Mouse (Mus musculus) urinary bladder, adult 2 months (tissue): ENCODE results near the gene Pagr1b. TPM values are rescaled to one million over a fixed set of nuclear protein-coding genes. Genes with fewer than 3 reads are reported as not detected.

Experiments used
- DNase-seq: peaks from one replicate; pipeline ENCODE4 v3.0.0; 2022; ENCODE audit warnings: low spot score
- polyA plus RNA-seq: library from polyadenylated mRNA; depleted of rRNA; stranded (reverse); fragments of >200 nt; gene quantifications from 2 replicates; pipeline ENCODE4 v1.2.3, GENCODE M21; 2012

Pagr1b gene
- polyA plus RNA-seq, 1 experiment = 3.2 TPM

GRCm38 (mm10) chr7:127020031-127020430, 3.7 kb upstream of the Pagr1b start:
- no peak for DNase-seq

DNA sequence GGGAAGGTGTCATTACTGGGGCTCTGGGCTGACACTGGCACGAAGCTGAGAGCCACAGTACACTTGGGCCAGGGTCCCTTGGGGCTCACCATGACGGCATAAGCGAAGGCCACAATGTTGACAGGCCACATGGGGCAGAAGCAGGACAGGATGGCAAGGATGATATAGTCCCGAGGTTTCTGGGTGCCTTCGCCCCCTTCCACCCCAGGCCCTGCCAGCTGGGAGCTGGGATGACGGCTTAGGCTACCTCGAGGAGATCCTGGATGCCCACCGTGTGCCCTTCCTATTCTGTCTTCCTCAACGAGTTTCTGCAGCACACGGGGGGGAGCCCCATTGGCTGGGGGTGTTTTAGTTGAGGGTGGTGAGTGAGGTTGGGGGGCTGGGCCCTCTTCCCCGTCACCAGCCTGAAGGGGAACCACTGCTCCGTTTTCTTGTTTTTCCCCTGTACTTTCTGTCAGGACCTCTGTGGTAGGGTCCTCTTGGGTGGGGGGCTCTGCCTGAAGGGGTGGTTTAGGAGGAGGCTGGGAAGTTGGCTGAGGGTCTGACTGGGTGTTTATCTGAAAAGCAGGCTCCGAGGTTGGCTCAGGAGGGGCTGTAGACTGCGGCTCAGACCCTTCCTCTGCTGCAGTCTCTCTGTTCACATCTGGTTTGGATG, 3.1 kb upstream of the Pagr1b start:
- no peak for DNase-seq

- DNase-seq = no peak
Measured at GRCm38 (mm10) chr7:127018416-127019305, 2.4 kb upstream of the Pagr1b start.

- no peak for DNase-seq
Measured at GRCm38 (mm10) chr7:127017950-127018345, 1.7 kb upstream of the Pagr1b start.

DNA sequence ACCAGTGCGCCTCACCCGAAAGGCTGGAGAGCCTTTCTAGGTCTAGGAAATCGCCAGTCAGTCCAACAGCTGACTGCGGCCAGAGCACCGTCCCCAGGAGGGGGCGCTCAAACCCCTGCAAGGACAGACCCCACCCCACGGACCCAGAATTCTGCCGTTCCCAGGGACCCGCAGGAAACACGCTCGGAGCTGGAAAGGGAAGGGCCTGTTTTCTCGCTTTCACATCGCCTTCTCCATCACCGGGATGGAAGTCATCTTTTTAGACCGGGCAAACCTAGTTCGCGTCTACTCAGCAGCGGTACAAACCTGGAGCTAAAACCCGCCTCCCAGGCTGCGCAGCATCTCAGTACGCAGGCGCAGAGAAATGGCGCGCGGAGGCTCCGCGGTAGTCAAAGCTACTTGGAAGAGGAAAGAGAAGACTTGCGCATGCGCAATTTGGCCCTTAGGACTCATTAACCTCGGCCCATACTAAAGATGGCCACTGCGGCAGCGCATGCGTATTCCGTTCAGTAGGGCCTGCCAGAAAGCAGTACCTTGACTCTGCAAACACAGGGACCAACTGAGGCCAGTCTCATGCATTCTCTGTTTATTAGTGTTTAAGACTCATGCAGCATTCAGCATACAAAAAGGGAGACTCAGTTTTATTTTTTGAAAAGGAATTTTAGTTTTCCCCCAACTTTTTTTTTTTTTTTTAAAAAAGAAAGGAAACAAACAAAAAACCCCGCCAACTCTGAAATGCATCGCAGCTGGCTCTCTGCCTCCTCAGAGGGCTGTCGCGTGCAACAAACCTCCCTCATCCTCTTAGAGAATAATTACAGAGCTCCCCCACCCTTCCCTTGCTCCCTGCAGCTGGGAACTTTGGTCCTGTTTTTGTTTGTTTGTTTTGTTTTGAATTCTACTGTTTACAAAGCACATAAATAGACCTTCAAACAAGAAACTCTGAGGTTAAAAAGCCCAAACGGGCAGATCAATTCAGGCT, 976 bp upstream of the Pagr1b start, which contains the start of gene Pagr1a:
Gene Pagr1a (minus strand): TSS at position 382 of the 979 bp plus-strand sequence.
- DNase-seq = peak; percentile 94

DNA sequence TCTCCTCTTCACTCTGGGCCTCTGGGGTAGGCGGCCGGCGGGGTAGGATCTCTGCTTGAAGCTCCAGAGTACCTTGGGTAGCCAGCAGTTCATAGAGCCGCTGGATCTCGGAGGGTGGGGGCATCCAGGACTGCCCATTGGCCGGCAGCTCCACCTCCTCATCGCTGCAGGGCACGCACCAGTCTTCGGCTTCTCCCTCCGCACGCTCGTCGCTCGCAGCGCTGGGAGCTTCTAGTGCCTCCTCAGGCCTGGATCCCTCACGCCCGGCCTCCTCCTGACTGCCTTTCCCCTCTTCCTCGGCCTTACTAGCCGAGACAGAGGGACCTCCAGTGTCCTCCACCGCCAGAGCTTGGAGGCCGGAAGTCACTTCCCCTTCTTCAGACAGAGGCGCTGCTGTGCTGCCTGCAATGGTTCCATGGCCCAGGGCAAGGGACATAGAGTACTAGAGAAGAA, 228 bp upstream of the Pagr1b start:
- DNase-seq = no peak

DNA sequence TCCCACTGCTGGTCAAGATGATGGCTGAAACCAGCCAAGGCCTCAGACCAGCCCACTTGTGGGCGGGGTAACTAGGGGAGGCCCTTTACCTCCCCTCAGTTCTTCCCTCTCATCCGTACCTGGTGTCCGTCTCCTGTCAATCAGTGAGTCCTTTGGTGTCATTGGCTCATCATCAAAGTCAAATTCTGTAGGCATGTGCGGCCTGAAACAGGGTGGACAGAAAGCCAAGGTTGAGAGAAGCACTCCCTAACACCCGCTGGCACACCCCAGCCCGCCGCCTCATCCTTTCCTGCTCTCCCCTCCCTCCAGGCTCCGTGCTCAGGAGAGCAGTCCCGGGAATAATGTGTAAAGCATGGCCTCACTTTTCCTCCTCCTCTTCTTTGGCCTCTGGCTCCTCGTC, 203 bp downstream of the Pagr1b start:
- no peak for DNase-seq

GRCm38 (mm10) chr7:127014993-127015392, 1.3 kb downstream of the Pagr1b start:
- DNase-seq = no peak

GRCm38 (mm10) chr7:127014320-127014719, 2.0 kb downstream of the Pagr1b start, which contains the start of gene Mvp:
Gene Mvp, minus strand, starts transcription at chr7:127014621.
- peak; percentile 55 for DNase-seq

DNA sequence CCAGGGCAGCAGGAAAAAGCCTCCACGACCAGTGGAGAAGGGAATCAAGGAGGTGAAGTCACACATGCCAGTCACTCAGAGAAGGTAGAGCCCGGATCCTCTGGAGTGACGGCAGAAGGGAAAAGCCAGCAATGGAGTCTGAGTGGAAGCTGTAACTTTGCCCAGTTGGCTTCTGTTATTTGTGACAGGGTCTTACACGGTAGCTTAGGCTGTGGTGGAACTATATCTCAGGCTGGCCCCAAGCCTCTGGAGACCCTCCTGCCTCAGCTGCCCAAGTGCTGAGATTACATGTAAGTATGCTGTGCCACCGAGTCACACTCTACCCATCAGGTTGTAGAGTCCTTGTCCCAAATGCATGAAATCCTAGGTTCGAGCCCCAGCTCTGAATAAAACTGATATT, 2.9 kb downstream of the Pagr1b start:
- no peak for DNase-seq

- no peak for DNase-seq
Measured at GRCm38 (mm10) chr7:127012845-127013244, 3.4 kb downstream of the Pagr1b start.

DNA sequence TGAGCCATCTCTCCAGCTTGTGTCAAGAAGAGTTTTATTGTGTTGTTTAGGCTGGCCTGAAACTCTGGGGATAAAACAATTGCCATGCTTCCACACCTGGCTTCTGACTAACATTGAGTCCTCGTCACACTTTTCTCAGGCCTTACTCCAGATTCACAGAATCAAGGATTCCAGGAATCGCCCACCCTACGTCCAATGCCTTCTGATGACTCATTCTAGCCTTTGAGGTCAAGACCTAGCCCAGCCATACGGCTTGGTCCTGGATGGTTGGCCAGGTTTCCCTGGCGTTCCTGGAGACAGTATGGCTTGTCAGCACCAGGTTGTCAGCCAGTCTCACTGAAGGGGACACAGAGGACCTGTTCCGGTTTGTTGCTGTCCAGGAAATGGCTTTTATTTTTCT, 3.9 kb downstream of the Pagr1b start:
- DNase-seq = no peak

DNA sequence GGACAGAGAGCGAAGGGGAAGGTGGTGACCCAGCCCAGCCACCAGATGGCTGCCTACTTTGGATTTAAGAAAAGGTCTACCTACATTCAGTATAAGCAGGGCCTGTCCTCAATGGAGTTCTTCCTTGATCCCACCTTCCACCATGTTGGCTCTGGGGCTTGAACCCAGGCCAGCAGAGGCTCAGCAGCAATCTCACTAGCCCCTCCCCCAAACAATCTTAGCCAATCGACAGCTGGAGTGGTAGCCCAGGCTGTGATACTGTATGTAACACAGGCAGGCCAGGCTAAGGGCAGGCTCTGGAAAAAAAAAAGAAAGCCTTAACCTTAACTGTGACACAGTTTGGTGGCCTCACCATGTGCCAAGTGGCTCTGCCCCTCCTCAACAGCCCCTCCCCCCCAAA, 4.6 kb downstream of the Pagr1b start:
- DNase-seq = no peak

GRCm38 (mm10) chr7:127011051-127011450, 5.2 kb downstream of the Pagr1b start:
- DNase-seq = no peak

- no peak for DNase-seq
Measured at GRCm38 (mm10) chr7:127009307-127010085, 6.8 kb downstream of the Pagr1b start.

- no peak for DNase-seq
Measured at GRCm38 (mm10) chr7:127008239-127009019, 7.9 kb downstream of the Pagr1b start.

DNA sequence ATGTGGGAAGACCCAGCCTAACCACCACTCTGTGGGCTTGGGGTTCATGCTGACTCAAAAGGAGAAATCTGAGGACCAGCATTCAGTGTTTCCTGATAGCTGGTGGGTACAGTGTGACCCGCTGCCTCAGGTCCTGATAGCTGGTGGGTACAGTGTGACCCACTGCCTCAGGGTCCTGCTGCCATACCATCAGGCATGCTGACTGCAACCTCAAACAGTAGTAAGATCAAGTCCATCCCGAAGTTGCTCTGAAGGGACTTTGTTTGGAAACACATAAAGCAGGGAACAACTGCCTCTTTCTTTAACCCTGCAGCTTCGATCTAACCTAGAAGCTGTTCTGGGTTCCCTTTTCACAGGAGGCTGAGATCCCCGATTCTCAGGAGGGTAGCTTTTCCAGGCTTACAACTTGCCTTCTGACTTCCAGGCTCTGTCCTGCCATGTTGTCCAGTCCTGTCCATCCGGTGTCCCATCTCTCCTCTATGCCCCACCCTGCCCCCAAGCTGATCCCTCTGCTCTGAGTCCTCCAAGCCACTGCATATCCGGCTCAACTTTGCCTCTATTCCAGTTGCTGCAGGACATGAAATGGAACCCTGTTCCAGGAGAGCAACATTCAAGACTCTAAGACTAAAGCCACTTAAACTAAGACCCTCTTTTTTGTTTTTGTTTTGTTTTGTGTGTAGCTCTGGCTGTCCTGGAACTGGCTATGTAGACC, 8.8 kb downstream of the Pagr1b start:
- no peak for DNase-seq

- DNase-seq = no peak
Measured at GRCm38 (mm10) chr7:127004122-127004875, 12.0 kb downstream of the Pagr1b start.

DNA sequence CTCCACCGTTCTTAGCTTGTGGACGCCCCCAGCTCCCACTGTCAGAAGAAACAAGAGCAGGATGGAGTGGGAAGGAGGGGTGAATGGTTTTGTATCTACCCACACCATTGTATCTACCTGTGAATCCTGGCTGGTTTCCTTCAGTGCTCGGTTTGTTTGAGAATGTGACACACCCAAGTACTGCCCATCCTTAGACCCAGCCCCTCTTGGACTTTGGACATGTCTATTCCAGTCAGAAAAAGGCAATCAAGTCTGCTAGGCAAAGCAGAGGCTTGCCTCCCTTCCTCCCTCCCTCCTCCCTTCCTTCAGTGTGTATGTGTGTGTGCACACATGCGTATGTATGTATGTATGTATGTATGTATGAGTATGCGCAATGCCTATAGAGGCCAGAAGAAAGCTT, 12.7 kb downstream of the Pagr1b start:
- DNase-seq = no peak
